Mouse (Mus musculus) myocyte (in vitro differentiated cells): ENCODE measurements at regions not wholly inside any gene's neighbourhood (a gene's known extent, or its start where the extent isn't known, plus 50 kb on each side); places are given as distances from the start of the nearest gene placed in this dataset.

Experiments used
- H3K27me3 ChIP-seq: one replicate; pipeline ENCODE4 v1.6.1; 2011; ENCODE audit not compliant: control insufficient read depth, insufficient read depth, insufficient read length
- H3K36me3 ChIP-seq: one replicate; pipeline ENCODE4 v1.6.1; 2011; ENCODE audit not compliant: control insufficient read depth, insufficient read depth
- H3K4me2 ChIP-seq: one replicate; pipeline ENCODE4 v1.6.1; 2011; ENCODE audit warnings: low read depth, control low read depth
- H3K4me3 ChIP-seq: one replicate; pipeline ENCODE4 v1.5.1; 2011; ENCODE audit warnings: mild to moderate bottlenecking, control low read depth, moderate library complexity
- H3K79me2 ChIP-seq: one replicate; pipeline ENCODE4 v1.6.1; 2011; ENCODE audit not compliant: control insufficient read depth, insufficient read depth
- H3ac ChIP-seq: one replicate; pipeline ENCODE4 v1.6.1; 2011; ENCODE audit not compliant: control insufficient read depth, insufficient read length
- CEBPB ChIP-seq: IDR thresholded peaks from 2 replicates; pipeline ENCODE4 v1.6.1; 2011; ENCODE audit warnings: mild to moderate bottlenecking, moderate library complexity; ENCODE audit not compliant: poor library complexity, insufficient read depth, severe bottlenecking
- E2F4 ChIP-seq: IDR thresholded peaks from one replicate; pipeline ENCODE4 v1.6.1; 2011; ENCODE audit warnings: mild to moderate bottlenecking, control low read depth, moderate library complexity; ENCODE audit not compliant: insufficient read depth
- MAX ChIP-seq: IDR thresholded peaks from one replicate; pipeline ENCODE4 v1.6.1; 2011; ENCODE audit warnings: low read depth, mild to moderate bottlenecking, control low read depth
- MYOD1 ChIP-seq, 3 experiments: IDR thresholded peaks; one replicate each; pipeline ENCODE4 v1.6.1; 2011; ENCODE audit warnings: control low read depth in 2 of 3, low read depth in 2 of 3, mild to moderate bottlenecking in 2 of 3, moderate library complexity in 1 of 3; ENCODE audit not compliant: insufficient read length in 2 of 3, control insufficient read depth in 1 of 3
- MYOG ChIP-seq, 3 experiments: IDR thresholded peaks; one replicate each; pipeline ENCODE4 v1.6.1; 2011; ENCODE audit warnings: control low read depth in 2 of 3, low read depth in 2 of 3, mild to moderate bottlenecking in 2 of 3; ENCODE audit not compliant: insufficient read length in 2 of 3, control insufficient read depth in 1 of 3, insufficient read depth in 1 of 3
- POLR2A ChIP-seq: IDR thresholded peaks from one replicate; pipeline ENCODE4 v1.6.1; 2011; ENCODE audit warnings: low read depth, mild to moderate bottlenecking, control low read depth, moderate library complexity; ENCODE audit not compliant: insufficient read length
- POLR2AphosphoS2 ChIP-seq: IDR thresholded peaks from one replicate; pipeline ENCODE4 v1.6.1; 2011; ENCODE audit warnings: low read depth, control low read depth; ENCODE audit not compliant: insufficient read length
- REST ChIP-seq: IDR thresholded peaks from one replicate; pipeline ENCODE4 v1.6.1; 2011; ENCODE audit warnings: mild to moderate bottlenecking, control low read depth, moderate library complexity; ENCODE audit not compliant: insufficient read depth, insufficient read length
- SRF ChIP-seq: IDR thresholded peaks from one replicate; pipeline ENCODE4 v1.6.1; 2011; ENCODE audit warnings: low read depth; ENCODE audit not compliant: control insufficient read depth, insufficient read length
- TCF12 ChIP-seq: IDR thresholded peaks from one replicate; pipeline ENCODE4 v1.6.1; 2011; ENCODE audit warnings: mild to moderate bottlenecking, control low read depth; ENCODE audit not compliant: poor library complexity, insufficient read depth, severe bottlenecking
- TCF3 ChIP-seq: IDR thresholded peaks from one replicate; pipeline ENCODE4 v1.6.1; 2011; ENCODE audit warnings: low read depth, control low read depth; ENCODE audit not compliant: insufficient read length
- USF1 ChIP-seq: IDR thresholded peaks from one replicate; pipeline ENCODE4 v1.6.1; 2011; ENCODE audit warnings: low read depth, mild to moderate bottlenecking, control low read depth, moderate library complexity

DNA sequence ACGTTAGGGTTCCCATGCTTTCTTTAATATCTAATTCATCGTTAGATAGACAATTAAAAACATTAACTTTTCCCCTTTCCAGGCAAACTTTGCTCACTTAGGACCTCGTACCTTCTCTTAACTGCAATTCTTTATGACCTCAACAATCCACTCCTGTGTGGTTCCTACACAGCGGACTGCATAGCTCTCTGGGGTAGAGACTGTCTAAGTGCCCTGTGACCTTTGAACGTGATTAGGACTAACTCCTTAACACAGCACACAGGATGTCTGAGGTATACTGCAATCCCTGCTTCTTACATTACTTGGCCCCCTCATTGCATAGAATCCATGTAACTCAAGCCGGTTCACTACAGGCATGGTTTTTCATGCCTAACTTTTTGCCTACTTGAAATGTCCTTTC is 190.4 kb downstream of the Gm45692 start:
- H3K4me2 ChIP-seq = no peak overlapping the region
- H3K4me3 ChIP-seq = no peak overlapping the region
- no peak for TF ChIP-seq POLR2AphosphoS2
- TF ChIP-seq MYOD1 (IDR thresholded peaks at IDR 0.05; ENCODE audit: control insufficient read depth in 1 of 3, insufficient read length in 2 of 3, low read depth in 2 of 3) = no peak
- TF ChIP-seq E2F4 = no peak
- TF ChIP-seq USF1 = no peak
- no peak for TF ChIP-seq SRF
- TF ChIP-seq TCF12 = no peak
- TF ChIP-seq POLR2A = no peak
- no peak for TF ChIP-seq REST
- TF ChIP-seq MAX = no peak
- no peak for TF ChIP-seq CEBPB
- no peak for TF ChIP-seq MYOG (IDR thresholded peaks at IDR 0.05; ENCODE audit: control insufficient read depth in 1 of 3, insufficient read depth in 1 of 3, insufficient read length in 2 of 3, low read depth in 2 of 3)
- no peak for TF ChIP-seq TCF3
- no peaks in the 10 kb centered on the region for H3K79me2 ChIP-seq
- no peaks in the 10 kb centered on the region for H3K27me3 ChIP-seq
- H3ac ChIP-seq = no peak overlapping the region
- no peaks in the 10 kb centered on the region for H3K36me3 ChIP-seq

GRCm38 (mm10) chr8:26323606-26324350 is 204.4 kb downstream of the Gm45692 start:
- Histone ChIP-seq H3K4me2 (no peak overlapping the region), H3K79me2 (no peaks in the 10 kb centered on the region), H3ac (no peak overlapping the region), H3K27me3 (no peaks in the 10 kb centered on the region), H3K36me3 (no peaks in the 10 kb centered on the region), H3K4me3 (no peak overlapping the region)
- no peak for TF ChIP-seq POLR2A
- no peak for TF ChIP-seq POLR2AphosphoS2
- no peak for TF ChIP-seq E2F4
- no peak for TF ChIP-seq TCF3
- TF ChIP-seq MYOD1 (IDR thresholded peaks at IDR 0.05; ENCODE audit: control insufficient read depth in 1 of 3, insufficient read length in 2 of 3, low read depth in 2 of 3) = no peak
- TF ChIP-seq USF1 = no peak
- no peak for TF ChIP-seq SRF
- no peak for TF ChIP-seq REST
- no peak for TF ChIP-seq MYOG (IDR thresholded peaks at IDR 0.05; ENCODE audit: control insufficient read depth in 1 of 3, insufficient read depth in 1 of 3, insufficient read length in 2 of 3, low read depth in 2 of 3)
- no peak for TF ChIP-seq MAX

DNA sequence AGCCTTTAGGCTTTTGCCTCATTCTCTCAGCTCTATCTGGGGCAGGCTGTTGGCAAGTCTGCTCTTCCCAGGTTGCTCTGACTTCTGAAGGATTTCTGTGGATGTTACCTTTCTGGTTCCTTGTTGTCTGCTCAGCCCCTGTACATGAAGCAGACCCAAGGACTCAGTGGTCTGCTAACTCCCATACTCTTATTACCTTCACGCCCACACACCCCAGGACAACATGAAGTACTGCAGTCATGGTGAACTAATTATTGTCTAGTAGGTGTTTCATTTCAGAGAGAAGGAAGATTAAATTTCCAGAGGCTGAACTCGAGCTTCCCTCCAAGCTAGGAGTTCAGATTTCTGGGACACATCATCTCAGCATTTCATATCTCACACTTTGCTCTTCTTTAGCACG is 205.3 kb downstream of the Gm45692 start:
- Histone ChIP-seq H3K36me3 (no peaks in the 10 kb centered on the region), H3K4me3 (no peak overlapping the region), H3K27me3 (no peaks in the 10 kb centered on the region), H3K4me2 (no peak overlapping the region), H3ac (no peak overlapping the region), H3K79me2 (no peaks in the 10 kb centered on the region)
- TF ChIP-seq MYOD1 (IDR thresholded peaks at IDR 0.05; ENCODE audit: control insufficient read depth in 1 of 3, insufficient read length in 2 of 3, low read depth in 2 of 3) = no peak
- TF ChIP-seq REST = no peak
- no peak for TF ChIP-seq MAX
- TF ChIP-seq MYOG (IDR thresholded peaks at IDR 0.05; ENCODE audit: control insufficient read depth in 1 of 3, insufficient read depth in 1 of 3, insufficient read length in 2 of 3, low read depth in 2 of 3) = no peak
- TF ChIP-seq POLR2A = no peak
- no peak for TF ChIP-seq CEBPB
- no peak for TF ChIP-seq SRF
- no peak for TF ChIP-seq USF1
- no peak for TF ChIP-seq POLR2AphosphoS2
- no peak for TF ChIP-seq TCF3
- TF ChIP-seq TCF12 = no peak
- TF ChIP-seq E2F4 = no peak

- Histone ChIP-seq H3ac (no peak overlapping the region), H3K36me3 (no peaks in the 10 kb centered on the region), H3K4me3 (no peak overlapping the region), H3K4me2 (no peak overlapping the region), H3K27me3 (no peaks in the 10 kb centered on the region), H3K79me2 (no peaks in the 10 kb centered on the region)
- TF ChIP-seq MAX (no peak), POLR2AphosphoS2 (no peak), POLR2A (no peak), MYOG (IDR thresholded peaks at IDR 0.05; ENCODE audit: control insufficient read depth in 1 of 3, insufficient read depth in 1 of 3, insufficient read length in 2 of 3, low read depth in 2 of 3) (no peak), MYOD1 (IDR thresholded peaks at IDR 0.05; ENCODE audit: control insufficient read depth in 1 of 3, insufficient read length in 2 of 3, low read depth in 2 of 3) (no peak), E2F4 (no peak), TCF12 (no peak), REST (no peak), TCF3 (no peak), USF1 (no peak), CEBPB (no peak), SRF (no peak)
Measured at GRCm38 (mm10) chr8:26329813-26330212, 210.5 kb downstream of the Gm45692 start.
